Mouse (Mus musculus): ENCODE measurements around the gene Enho. TPM values are rescaled to one million over a fixed set of nuclear protein-coding genes. Genes with fewer than 3 reads are reported as not detected.

Gene Enho
- total RNA-seq, 4 experiments from 2014 or later, result 55.3 to 62.7 (median 59.3) TPM

GRCm38 (mm10) chr4:41634631-41635030, 5.5 kb downstream of the Enho start:
- no peak for DNase-seq (ENCODE audit: low spot score in 2 of 2)

- DNase-seq (ENCODE audit: low spot score in 2 of 2), result no peak
Measured at GRCm38 (mm10) chr4:41633001-41633400, 7.1 kb downstream of the Enho start.

DNA sequence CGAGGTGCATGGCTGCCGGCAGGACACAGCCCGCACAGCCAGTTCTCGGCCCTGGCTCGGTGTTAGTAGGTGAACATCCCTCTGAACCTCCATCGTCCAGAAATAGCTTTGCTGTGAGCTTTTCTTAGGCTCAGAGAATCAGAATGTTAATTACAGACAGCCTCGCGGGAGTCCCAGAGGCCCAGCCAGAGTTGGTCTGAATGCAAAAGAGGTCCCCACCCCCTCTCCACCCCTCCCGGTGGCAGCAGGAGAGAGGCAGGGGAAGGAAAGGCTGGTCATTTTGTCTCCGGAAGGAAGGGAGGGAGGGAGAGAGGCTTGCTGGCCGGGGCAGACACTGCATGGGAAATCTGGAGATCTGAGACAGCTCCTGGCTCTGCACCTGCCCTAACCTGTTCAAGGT, 8.7 kb downstream of the Enho start:
- DNase-seq (ENCODE audit: low spot score in 2 of 2), result peak in 1 of 2 experiments; percentile 57

DNA sequence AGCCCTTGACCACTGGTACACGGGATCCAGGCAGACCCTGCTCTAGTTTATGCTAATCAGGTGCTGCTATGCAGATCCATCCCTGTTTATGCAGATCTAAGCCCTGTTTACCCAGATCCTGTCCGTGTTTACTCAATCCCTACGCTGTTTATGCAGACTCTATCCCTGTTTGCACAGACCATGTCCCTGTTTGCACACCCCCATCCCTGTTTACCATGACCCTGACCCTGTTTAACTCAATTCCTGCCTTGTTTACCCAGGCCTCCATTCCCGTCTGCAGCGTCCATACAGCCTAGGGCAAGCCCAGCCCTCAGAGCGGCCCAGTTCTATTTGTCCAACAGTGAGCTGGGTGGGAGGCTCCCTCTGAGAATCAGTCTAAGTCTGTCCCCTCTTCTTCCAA, 9.9 kb downstream of the Enho start:
- DNase-seq (ENCODE audit: low spot score in 2 of 2), result no peak

GRCm38 (mm10) chr4:41628202-41628927, 11.8 kb downstream of the Enho start:
- no peak for DNase-seq (ENCODE audit: low spot score in 2 of 2)

- no peak for DNase-seq (ENCODE audit: low spot score in 2 of 2)
Measured at GRCm38 (mm10) chr4:41622071-41622470, 18.1 kb downstream of the Enho start.

DNA sequence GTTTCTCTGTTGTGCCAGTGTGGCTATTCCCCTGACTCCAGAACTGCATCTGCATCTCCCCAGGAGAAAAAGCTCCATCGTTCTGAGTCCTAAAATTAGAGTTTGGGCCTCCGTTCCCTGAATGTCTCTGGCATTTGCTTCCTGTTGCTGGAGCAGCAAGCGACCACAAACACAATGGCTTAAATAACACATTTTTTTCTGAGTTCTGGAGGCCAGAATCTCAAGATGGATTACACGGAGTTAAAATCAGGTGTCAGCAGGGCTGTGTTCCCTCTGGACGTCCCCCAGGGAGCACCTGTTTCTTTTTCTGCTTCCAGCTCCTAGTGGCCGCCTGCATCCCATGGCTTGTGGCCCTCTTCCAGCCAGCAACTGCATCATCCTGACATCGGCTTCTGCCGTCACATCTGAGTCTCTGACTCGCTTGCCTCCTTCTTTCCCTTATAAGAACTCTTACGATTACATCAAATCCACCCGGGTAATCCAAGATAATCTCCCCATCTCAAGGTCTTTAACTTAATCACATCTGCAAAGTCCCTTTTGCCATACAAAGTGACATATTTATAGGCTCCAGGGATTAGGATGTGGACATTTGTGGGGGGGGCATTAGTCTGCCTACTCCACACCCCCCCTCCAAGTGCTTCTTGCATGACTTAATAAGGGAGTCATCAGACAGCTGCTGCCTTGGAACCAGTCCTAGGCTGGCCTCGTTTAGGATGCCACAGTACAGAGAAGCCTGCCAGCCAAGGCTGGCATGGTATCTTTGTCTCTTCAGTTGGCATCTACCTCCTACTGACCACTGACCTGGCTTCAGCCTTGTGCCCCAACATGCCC, 21.0 kb downstream of the Enho start:
- DNase-seq (ENCODE audit: low spot score in 2 of 2), result peak in 1 of 2 experiments; percentile 51

GRCm38 (mm10) chr4:41615661-41616599, 24.2 kb downstream of the Enho start:
- DNase-seq (ENCODE audit: low spot score in 2 of 2), result peak; percentile 40 to 92

DNA sequence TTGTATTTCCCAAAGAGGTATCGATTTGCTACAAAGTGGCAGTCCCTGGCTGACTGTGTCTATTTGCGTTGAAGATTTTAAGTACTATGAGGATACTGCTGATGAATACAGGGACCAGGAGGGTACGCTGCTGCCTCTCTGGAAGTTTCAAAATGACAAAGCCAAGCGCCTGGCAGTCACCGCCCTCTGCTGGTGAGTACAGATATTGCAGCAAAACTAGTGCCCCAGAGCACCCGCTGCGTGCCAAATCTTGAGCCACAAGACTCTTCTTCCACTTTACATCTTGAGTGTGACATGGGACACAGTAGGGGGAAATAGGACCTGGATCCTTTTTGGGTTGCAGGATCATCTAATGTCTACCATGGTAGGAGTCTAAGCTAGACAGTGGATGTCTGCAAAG, 26.0 kb downstream of the Enho start:
- peak; percentile 68 for DNase-seq (ENCODE audit: low spot score in 2 of 2)

- no peak for DNase-seq (ENCODE audit: low spot score in 2 of 2)
Measured at GRCm38 (mm10) chr4:41612166-41612565, 28.0 kb downstream of the Enho start.

DNA sequence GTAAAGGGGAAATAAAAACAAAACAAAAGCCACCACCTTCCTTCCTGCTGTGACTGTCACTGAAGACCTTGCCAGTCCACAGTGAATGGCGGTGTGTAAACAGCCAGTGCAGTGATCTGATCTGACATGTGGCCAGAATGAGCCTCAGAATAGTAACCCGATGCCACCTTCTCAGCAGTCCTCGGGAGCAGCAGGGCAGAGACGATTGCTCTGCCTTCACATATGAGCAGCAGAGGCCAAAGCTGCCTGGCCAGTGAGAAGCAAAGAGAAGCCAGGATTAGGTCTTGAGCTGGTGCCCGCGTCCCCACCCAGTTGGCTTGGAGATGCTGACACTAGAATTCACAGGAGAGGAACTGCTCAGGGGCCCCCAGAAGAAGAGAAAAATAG, 29.5 kb downstream of the Enho start:
- DNase-seq (ENCODE audit: low spot score in 2 of 2), result no peak

DNA sequence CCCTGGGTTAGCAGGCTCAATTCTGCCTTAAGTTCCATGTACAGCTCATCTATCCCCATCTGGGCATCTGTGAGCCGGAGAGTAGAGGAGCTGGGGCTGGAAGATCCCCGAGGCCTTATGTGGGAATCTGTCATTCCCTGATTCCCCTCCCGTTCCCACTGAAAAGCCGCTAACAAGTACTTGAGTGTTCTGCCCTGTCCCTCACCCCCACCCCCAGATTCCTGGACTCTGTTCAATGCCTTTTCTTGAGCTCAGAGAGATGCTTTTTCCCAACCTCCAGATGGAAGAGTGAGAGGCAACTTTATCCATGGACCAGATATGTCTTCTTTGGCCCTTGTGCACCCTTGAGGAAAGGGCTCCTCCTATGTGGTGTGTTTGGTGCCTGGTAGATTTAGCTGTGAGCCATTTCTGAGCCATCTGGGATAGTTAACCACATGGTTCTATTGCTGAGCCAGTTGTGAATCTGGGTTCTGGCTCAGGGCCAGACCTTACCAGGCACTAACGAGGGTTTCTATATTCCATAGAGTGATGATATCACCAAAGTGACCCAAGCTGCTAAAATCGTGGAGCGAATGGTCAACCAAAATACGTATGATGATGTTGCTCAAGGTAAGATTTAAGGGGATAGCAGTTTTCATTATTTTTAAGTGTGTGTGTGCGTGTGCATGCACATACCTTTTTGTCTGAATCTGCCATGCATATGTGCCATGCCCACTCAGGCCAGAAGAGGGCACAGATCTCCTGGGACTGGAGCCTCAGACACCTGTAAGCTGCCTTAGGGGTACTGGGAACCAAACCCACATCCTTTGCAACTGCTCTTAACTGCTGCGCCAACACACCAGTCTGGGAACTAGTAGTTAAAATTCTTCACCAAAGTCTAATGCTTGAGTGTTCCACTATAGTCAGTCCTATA, 30.2 kb downstream of the Enho start:
- DNase-seq (ENCODE audit: low spot score in 2 of 2), result no peak

GRCm38 (mm10) chr4:41606784-41607183, 33.3 kb downstream of the Enho start:
- DNase-seq (ENCODE audit: low spot score in 2 of 2), result no peak

- DNase-seq (ENCODE audit: low spot score in 2 of 2), result no peak
Measured at GRCm38 (mm10) chr4:41604476-41605396, 35.4 kb downstream of the Enho start.

- no peak for DNase-seq (ENCODE audit: low spot score in 2 of 2)
Measured at GRCm38 (mm10) chr4:41602818-41603217, 37.3 kb downstream of the Enho start.
